Mouse (Mus musculus) Muller cell, postnatal 12 days (primary cell): ENCODE results near the gene Plekhg2.

Experiments
- DNase-seq: peaks from one replicate; pipeline ENCODE4 v3.0.0-alpha.2; 2015; ENCODE audit errors: inconsistent ontology term

Plekhg2 gene

DNA sequence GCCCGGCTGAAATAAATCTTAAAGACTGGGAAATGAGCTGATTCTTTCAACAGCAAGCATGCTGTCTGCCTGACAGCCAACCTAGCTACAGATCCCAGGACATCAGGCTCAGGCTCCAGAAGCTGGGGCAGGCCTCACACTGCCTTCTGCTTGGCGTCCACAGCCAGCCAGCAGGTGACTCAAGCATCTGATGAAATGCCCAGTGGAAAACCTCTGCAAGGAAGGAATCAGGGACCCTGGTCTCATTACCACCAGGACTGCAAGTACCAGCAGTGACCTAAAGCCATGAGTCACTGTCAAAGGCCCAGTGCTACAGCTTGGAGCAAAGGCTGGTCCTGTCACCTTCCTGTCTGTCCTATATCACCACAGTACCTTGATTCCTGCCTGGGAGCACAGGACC is 36.9 kb downstream of the Plekhg2 start:
- DNase-seq = no peak

DNA sequence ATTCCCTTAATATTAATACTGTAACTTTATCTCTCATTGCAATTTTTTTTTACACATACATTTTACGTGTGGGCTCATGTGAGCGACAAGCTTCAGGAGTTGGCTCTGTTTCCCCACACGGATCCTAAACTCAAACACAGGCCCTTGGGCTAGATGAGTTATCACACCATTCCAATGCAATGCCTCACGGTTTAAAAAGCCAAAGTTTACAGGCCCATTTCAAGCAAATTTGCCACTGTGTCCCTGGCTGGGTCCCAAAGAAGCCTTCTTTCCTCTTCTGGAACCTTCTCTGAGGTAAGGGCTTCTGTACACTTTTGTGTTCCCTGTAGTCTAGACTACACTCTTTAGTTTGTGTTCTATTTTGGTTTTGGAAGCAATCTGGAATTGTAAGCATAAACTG is 37.9 kb downstream of the Plekhg2 start:
- no peak for DNase-seq

DNA sequence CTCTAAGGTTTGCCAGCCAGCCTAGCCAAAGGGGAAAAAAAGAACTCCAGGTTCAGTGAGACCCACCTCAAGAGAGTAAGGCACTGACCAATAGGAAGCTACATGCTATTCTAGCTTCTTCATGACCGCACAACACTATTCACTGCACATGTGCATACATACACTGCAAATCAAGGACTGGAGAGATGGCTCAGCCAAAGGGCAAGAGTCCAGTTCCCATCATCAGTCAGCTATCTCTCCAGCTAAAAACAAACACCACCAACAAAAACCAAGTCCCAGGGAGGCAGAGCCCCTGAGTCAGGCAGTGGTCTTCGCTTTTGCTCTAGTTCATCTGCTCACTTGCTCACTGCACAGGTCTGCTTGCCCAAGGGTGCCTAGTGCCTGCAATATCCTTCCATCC is 44.1 kb downstream of the Plekhg2 start:
- DNase-seq = no peak

DNA sequence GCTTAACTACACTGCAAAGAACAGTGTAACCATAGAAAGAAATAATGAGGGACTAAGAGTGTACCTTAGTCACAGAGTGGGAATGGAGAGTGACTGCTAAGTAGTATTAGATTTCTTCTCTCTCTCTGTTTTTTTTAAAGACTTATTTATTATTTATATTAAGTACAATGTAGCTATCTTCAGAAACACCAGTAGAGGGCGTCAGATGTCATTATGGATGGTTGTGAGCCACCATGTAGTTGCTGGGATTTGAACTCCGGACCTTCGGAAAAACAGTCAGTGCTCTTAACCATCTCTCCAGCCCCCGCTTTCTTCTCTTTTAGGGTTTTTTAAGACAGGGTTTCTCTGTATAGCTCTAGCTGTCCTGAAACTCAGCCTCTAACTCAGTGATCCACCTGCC is 45.9 kb downstream of the Plekhg2 start:
- DNase-seq = no peak

DNA sequence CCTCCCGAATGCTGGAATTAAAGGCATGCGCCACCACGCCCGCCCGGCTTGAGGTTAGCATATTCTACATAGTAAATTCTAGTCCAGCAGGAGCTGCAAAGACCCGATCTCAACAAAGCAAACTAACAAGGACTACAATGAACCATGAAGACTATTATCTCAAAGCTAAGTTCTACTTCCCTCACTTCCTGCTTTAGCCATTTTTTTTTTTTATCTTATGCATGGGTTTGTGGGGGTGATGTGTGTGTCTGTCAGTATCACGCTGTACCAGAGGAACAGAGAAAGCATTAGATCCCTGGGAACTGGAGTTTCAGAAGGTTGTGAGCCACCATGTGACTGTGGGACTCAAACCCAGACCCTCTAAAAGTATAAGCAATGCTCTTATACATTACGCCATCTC is 47.1 kb downstream of the Plekhg2 start:
- no peak for DNase-seq

DNA sequence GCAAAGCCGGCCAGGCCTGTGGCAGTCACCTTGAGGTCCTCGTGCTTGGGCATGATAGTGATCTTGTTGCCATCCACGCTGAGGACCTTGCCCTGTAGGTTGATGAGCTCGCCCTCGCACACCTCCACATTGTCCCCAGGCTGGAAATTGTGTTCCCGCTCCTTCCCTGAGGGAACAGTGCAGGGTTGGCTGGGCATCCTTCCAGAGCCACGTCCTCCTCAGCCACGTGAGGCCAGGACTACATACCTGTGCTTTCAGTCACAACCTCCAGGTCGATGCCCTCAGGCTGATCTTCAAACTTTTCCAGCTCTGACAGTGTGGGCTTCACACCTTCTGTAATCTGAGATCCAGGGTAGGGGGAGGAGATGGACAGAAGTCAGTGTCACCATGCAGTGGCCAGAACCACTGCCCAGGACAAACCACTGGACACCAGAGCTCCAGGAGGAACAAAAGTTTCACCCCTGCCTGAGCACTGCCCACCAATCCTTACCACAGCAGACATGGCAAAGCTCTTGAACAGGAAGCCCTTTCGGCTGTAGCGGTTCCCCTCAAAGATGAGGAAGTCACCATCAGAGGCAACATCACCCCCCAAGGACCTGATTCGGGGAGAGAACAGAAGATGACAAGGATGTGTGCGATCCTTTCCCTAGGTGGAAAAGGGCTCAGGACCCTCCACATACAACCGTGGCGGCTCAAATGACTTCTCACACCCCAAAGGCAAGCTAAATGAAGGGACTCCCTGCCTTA is 50.3 kb downstream of the Plekhg2 start:
- DNase-seq = no peak

DNA sequence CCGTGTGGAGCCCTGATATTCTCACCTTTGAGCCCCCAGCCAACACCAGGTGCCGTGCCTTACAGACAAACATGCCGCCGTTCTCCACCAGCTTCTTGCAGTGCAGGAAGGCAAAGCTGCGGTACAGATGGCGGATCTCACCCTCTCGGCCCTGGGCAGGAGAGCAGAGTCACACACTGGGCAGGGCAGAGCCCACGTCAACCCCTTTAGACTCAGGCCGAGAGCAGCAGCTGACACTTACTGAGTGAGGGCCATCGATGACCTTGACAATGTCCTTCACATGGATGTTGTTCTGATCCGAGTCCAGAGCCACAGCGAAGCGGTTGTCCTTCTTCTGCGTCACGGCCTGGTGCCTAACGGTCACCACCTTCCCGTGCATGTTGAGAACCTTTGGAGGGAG is 53.7 kb downstream of the Plekhg2 start:
- DNase-seq = no peak

DNA sequence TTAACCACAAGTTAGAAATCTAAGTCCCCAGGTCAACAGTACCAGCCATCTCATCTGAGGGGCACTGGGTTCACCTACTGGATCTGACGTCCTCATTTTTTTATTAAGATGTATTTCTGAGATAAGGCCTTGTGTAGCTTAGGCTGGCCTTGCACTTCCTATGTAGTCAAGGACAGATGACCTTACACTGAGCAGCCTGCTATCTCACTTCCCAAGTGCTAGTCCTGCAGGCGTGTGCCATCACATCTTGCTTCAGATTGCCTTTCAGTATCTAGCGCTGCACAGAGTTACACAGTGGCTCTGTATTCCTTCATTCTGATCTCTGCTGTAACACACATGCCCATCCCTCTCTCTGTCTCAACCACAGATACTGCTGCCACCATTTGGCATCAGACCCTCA is 54.4 kb downstream of the Plekhg2 start:
- DNase-seq = no peak

DNA sequence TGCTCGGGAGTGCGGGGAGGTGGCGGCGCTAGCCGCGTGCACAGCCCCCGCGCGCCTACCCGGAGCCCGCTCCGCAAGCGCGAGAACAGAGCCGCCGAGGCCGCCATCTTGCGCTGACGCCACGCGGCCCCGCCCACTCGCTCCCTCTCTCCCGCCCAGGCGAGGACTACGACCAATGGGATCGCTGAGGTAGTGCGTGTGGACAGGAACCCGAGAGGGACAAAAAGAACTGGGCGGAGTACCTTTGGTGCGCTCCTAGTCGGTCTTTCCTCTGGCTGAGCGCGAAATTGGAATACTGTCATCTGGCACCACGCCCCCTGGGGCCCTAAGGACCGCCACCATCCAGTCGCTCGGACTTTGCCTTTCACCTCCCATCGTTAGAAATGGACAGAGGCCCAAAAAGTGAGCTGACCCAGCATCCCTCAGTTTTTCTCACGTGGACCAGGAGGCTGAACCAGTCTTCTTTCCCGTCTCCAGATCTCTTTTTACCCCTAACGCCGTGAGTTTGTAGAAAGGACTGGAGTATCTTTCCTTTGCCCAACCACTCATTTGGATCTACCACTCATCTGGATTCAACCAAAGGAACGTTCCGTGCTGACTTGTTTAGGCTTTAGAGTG is 60.4 kb downstream of the Plekhg2 start, which contains the start of gene Timm50:
TSS of gene Timm50 (minus strand) at position 147 of the 618 bp plus-strand sequence.
- peak; percentile 97 for DNase-seq

DNA sequence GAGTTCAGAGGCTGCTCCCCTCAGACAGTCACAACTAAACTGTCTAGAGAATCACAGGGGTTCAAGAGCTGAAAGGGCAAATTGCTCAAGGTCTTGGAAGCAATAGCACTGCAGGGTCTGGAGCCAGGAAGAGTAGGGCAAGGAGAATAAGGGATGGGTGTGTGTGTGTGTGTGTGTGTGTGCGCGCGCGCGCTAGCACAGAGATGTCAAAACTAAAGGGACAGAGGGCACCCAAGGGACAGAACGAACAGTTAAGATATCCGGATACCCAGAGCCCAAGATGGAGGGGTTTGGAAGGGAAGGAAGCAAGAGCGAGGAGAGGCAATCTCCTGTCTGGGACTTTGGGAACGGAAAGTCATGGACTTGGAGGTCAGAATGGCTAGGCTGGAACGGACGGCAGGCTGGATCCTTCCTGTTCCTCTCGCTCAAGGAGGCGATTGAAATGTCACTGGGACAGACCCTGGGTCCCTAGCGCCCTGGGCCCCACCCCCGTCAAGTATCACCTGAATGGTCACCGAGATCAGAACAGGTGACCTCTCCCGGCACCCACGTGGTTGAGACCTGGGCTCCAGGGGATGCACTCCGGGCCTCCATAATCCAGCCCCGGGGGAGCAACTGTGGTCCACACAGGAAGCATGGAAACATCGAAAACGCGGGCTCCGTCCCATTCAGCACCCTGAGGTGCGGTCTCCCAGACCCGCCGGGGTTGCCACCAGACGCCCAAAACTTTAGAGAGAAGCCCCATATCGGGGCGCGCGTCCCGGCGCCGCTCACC is 61.1 kb downstream of the Plekhg2 start:
- DNase-seq = no peak

DNA sequence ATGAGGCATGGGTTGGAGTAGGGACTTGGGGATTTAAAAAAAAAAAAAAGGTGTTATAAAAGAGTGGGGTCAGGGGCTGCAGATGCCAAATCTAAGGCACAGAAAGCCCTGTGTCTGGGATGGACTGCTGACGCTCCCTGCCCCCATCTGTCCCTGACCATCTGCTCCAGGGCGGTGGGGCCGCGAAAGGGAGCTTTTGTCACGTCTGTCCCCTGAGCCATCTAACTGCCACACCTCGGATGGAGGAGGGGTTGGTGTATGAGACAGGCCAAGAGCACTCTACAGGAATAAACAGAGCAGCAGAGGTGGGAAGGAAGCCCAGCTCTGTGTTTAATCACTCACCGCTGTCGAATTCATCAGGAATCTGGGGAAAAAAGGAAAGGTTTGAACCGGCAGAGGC is 62.7 kb downstream of the Plekhg2 start:
- no peak for DNase-seq
